Mouse (Mus musculus) adrenal gland, adult 18-20 months (tissue): ENCODE measurements around the gene Gm9833. TPM values are rescaled to one million over a fixed set of nuclear protein-coding genes. Genes with fewer than 3 reads are reported as not detected.
"Not testable (repeated sequence)": the region's sequence is repeated elsewhere in the genome, so short reads cannot be mapped to it uniquely, and the experiment has no call there.

ENCODE experiments used
- DNase-seq, 2 experiments: peaks; one replicate each; pipeline ENCODE4 v3.0.0; 2021 to 2022; ENCODE audit warnings: low spot score in 2 of 2
- long read RNA-seq, 2 experiments: library from polyadenylated mRNA; stranded (forward); transcript quantifications; one replicate each; pipeline ENCODE4 v2.0.0; 2021
- total RNA-seq, 2 experiments: library from RNA; stranded (reverse); gene quantifications; 1 replicate in 1 of 2; 2 replicates in 1 of 2; pipeline ENCODE4 v1.2.3; 2021

Gene Gm9833
- 1 to 10 TPM; 3.0 to 3.8 TPM for total RNA-seq
- long read RNA-seq, experiment 1, result 0 reads
- long read RNA-seq, experiment 2, result 0 reads

DNA sequence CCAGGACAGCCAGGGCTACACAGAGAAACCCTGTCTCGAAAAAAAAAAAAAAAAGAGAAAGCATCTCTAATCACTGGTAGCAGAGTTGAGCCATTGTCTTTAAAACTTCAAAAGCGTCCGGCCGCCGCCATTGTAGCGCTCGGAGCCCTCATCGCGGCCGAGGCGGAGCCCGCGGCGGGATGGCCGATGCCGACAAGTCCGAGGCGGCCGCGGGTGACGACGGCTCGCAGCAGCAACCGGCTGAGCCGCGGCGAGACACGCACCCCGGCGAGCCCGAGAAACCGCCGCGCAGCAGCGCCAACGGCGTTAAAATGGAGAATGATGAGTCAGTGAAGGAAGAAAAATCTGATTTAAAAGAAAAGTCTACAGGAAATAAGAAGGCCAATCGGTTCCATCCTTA is at the start of gene Gm9833:
TSS of gene Gm9833 (plus strand) at position 117 of the 400 bp plus-strand sequence.
- not testable (repeated sequence) for DNase-seq

DNA sequence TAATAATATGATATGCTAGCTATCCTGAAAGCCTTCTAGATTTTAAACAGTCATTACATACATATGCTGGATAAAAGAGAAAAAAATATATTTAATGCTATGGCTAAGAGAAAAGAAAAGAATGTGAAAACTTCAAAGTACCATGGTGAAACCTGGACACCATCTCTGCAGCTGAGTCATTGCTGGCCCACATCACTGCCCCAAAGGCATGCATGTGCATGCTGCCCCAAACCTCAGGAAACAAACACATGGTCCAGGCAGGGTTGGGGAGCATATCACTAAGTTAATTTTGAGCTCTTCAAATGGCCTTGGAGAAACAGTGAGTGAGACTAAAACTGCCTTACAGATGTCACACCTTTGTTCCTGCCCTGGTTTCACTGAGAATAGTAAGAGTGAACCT is 17.8 kb upstream of the Gm9833 start:
- no peak for DNase-seq

DNA sequence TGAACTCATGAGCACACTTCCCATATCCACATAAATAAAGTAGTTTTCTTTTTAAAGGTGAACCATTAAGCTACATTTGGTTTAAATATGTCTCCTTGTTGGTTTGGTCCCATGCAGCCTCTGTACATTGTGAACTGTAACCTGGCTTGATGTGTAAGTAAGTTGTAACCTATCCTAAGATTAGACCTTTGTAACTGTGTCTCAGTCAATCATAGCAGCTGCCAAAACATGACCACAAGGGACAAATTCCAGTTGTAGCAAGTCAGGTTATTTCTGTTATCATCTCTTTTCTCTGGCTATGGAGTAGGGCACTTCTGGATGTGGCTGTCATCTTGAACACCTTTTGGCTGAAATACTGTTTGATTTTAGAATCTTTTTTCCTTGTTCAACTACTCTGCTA is 12.1 kb upstream of the Gm9833 start:
- DNase-seq, result no peak

DNA sequence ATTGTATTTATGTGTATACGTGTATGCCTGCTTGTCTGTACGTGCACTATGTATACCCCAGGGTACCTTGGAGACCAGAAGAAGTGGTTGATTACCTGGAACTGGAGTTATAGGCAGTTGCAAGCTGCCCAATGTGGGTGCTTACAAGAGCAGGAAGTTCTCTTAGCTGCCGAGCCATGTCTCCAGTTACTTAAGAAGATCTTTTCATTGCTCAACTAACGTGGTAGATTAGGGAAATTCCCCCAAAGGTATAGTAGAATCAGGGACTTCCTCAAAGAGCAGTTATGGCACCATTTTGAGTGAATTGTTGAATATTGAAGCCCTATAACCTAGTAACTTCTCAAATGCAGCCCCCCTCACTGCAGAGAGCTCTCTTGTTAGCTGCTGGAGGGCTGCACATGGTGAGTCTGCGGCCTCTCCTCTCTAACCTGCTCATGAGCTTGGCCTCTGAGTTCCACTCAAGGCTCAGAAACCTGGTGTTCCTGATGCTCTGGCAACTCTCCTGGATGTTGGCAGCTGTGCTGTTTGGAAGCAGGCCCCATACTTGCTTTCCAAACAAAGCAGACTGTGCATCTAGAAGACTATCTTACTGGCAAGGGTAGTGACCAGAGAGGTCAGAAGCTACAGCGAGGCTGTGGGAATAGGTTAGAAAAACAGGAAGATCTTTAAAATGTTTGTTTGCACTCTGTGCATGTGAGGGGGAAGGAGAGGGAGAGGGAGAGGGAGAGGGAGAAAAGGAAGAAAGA is 10.6 kb upstream of the Gm9833 start:
- DNase-seq, result no peak

DNA sequence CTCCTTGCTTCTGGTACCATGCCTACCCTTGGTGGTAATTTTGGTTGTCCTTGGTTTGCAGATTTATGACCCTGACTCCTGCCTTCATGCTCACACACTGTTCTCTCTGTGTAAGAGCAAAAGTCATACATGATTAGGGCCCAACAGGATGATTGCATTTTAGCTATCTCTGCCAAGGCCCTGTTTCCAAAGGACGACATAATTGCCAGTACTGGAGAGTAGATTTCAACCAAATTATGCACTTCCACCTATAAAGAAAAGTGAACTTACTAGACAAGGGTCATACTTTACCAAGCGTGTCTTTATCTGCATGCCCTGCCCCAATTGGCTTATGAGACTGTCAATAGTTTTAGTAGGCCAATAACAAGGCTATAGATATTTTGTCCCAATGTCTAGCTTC is 9.8 kb upstream of the Gm9833 start:
- DNase-seq, result no peak

DNA sequence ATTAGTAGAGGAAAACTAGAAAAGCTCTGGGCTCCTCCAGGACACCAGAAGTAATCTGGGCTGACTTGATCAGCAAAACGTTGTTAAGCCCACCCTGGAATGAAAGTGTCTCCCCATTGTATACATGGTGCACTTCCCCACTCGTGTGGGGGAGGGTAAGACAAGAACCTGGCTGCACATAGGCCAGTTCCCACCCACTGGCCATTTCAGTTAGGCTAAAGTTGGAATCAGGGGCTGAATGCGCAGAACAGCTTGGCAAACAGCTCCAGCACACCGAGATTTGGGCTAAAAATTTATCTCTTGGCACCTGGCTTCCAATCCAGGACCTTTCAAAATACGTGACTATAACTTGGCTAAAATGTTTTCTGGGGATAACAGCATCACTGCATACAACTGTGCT is 6.6 kb upstream of the Gm9833 start:
- DNase-seq, result no peak

DNA sequence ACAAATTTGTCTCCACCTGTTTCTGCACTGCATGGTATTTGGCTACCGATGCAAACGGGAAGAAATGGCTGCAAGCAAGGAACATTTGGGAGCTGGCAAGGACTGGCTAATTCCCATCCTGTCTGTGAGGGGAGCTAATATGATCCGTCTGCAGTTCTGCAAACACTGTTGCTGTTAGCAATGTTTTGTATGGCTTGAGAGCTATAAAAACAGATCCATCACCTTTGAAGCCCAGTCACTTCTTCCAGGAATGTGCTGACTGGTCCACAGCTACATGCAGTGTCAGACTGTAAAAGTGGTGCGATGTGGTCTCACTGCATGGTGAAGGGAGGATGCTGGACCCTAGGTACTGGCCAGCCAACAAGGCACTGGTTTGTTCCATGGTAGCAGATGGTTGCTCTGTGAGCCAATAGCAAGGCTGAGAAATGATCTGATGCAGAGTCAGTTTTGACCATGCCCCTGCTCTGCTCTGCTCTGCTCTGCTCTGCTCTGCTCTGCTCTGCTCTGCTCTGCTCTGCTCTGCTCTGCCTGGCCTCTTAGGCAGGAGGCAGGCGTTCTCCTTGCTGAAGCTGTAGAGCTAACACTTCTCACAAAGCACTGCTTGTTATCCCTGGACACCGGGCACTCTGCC is 5.9 kb upstream of the Gm9833 start:
- DNase-seq, result no peak

DNA sequence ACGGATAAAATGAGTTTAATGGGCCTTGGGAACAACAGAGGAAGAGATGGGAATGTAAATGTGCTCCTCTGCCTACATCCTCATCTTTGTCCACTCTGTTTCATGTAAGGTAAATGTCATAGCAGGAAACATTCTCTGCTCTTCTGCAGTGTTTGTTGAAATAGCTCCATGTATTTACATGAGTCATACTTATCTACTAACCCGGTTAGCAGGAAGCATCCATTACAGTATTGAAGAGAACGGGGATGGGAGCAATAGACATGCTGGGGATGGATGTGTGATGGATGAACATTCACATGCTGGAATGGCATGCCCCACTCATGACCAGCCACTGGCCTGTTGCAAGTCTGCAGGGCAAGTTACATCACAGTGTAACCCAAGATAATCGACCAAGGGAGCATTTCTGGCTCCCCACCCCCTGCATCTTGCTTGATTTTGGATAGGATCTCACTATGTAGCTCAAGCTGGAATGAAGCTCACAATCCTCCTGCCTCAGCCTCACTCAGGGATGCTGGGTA is 5.3 kb upstream of the Gm9833 start:
- DNase-seq, result no peak

DNA sequence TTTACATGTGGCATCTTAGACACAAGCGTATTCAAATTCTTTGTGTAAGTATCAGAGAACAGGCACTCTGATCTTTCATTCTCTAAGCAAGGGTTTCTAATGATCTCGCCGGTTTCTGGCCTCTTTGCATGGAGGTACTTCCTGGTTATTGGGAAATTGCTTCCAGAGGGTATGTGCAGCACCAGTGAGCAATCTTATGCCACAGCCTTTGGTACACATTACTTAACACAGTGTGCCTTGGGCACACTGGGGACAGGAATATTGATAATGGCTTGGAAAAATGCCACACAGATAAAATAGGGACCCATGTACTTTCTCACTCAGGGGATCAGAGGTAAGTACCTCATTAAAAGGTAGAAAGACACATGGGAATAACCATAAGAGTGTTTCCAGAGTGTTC is 3.8 kb upstream of the Gm9833 start:
- DNase-seq, result no peak

DNA sequence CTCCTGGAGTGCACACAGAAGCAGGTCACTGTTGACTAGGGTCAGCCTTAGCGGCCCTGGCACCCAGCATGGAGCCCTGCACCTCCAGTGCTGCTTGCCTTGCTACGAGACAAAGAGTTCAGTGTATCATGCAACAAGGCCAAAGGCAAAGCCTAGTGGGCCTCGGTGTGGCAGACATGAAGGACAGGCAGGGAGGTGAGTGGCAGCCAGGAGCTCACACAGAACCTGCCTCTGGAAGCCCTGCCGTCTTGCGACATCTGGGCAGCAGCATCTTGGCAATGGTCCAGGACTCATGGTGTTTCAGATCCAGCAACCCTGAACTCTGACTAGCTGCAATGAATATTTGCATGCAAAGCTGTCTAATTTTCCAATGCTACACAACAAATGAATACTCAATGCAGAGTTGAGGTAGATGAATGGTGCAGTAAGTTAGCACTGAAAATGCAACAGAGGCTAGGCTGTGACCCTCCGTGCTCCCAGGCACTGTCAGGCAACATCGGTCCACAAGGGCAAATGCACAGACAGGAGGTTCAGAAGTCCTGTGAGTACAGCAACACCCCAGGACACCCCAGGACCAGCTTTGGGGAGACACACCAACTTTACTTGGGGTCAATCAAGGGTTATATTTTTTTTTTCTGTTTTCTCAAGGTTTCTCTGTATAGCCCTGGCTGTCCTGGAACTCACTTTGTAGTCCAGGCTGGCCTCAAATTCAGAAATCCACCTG is 2.4 kb upstream of the Gm9833 start:
- DNase-seq, result peak; percentile 31 to 47

DNA sequence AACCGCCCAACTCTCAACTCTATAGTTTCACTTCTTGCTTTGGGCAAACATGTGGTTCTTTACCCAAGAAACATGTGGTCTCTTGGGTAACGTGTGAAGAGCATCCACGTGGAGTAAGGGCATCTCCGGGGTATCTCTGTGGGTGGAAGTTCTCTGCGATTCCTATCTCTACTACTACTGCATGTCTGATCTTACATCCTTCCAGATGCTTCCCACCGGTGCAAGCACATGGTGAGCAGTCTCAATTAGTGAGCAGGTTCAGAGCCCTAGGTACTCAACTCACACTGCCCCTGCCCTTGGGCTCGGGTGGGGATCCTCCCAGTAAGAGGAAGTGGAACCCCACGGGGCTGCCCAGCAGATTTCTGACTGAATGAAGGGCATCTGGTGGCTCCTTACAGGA is 399 bp upstream of the Gm9833 start:
- DNase-seq, result no peak

DNA sequence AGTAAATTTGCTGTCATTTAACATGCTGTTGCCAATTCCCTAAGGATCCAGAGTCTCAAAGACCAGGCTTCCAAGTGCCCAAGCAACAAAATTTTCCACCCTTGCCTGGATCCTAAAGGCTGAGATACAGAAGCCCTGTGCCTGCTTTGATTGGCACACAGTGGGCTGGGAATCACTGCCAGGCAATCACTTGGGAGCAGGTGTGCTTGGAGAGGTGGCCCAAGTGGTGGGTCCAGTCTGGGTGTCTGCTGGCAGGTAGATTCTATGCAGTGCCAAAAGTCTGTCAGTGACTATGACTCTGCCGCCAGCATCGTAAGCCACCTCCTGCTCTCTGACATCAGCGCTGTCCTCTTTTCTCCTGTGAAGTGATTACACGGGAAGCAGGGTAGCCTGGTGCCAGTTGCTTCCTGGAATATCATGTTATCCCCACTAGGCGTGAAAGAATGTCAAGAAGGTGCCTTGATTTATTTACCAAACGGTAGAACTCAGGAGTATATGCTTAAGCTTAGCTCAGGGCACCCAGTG is 3.8 kb downstream of the Gm9833 start:
- DNase-seq, result no peak

DNA sequence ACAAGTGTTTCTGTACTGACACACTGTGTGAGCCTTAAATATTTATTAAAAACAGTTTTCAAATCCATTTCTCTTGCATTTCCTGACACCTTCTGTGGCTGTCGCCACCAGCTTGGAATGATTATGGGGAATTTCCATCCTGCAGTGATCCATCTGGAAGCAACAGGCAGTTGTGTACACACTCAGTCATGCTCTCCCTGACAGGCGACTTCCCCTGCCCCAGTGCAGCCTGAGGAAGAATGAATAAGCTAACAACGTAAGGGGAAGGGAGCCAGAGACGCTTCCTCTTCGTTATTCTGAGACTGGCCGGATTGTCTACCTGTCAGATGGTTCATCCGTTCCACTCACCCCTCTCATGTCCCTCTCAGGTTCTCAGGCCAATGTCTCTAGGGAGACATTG is 4.6 kb downstream of the Gm9833 start:
- no peak for DNase-seq

DNA sequence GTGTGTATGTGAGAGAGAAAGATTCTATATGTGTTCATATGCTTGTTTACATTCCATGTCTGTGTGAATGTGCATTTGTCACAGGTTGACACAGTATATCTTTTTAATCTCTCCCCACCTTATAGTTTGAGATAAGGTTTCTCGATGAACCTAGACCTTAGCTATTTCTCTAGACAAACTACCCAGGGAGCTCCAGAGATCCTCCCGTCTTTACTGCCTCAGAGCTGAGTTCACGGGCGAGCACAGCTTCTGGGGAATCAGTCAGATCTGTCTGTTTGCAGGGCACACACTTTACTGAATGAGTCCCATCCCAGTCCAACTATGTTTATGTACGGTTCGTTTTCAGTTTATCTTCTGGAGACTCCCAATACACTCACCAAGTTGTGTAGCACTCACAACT is 5.0 kb downstream of the Gm9833 start:
- no peak for DNase-seq

DNA sequence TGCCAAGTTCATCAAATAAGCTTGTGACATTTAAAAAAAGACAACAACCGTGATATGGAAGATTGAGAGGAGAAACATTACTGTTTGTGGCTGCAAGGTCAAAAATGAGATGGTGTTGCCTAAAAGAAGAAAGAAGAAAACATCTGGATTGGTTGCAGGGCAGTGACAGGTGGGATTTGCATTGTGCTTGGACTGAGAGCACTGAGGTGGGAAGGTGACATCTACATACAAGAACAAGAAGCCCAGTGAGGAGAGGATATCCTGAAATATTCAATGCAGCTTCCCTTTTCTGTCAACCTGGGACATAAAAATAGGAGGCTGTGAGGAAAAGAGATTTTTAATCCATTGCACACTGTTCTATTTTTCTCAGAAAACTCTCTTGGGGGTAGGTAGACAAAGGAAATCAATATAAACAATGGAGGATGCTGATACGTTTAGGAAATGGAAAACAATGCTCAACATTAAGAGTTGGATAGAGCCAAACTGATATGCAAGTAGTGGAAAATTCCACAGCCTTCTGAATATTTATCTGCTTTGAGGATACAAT is 7.2 kb downstream of the Gm9833 start:
- no peak for DNase-seq

DNA sequence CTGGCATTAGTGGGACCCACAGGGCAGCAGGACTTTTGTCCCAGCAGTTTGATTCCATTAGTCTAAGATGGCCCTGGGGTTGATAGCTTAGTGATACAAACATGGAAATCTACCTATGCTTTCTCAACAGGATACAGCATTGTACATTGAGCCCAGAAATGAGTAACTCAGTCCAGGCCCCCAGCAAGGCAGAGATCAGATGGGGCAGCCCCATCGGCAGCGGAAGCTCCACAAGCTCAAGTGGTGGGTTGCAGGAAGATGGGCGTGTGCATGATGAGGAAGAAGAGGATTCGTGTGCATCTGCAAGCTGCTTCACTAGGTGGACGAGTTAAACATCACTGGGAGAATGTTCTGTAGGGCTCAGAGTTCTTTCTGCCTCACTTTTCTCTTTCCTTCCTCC is 11.8 kb downstream of the Gm9833 start:
- DNase-seq, result no peak

DNA sequence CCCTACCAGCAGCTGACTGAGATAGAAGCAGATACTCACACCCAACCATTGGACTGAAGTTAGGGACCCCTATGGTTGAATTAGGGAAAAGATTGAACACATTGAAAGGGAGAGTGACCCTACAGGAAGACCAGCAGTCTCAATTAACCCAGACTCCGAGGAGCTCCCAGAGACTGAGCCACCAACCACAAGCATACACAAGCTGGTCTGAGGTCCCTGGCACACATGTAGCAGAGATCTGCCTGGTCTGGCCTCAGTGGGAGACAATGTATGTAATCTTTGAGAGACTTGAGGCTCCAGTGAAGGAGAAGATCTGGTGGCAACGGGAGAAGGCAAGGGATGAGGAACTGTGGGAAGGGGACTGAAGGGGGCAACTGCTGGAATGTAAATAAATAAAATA is 23.7 kb downstream of the Gm9833 start:
- no peak for DNase-seq

DNA sequence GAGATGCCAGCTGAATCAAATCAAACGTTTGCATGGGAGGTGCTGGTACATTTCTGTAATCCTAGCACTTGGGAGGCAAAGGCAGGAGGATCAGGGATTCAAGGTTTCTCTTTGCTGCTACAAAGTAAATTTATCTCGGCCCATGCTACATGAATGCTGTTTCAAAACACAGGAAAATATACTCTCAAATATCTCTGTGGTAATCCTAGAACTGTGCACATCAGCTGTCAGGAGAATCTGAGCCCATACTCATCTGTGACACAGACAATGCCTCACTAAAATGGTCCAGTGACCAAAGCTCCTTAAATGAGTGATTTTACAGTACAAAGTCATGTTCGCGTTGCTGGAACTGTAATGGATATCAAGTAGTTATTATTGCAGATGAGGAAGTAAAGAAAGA is 24.3 kb downstream of the Gm9833 start:
- DNase-seq, result no peak

DNA sequence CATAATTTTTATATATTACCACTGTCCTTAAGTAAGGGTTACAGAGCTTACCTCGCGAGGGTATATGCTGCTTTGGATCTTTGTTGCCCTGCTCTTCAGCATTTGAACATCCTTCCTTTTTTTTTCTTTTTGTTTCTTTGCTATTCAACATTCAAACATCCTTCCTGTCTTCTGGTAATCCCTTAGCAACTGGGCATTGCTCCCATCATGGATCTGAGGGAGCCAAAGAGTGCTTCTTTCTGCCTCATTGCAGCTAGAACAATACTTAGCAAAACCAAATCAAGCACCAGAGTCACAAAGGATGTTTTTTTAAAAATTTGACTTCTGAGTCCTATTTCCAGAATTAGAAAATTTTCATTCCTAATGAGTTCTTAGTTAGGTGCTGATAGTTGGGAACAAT is 24.8 kb downstream of the Gm9833 start:
- DNase-seq, result no peak

DNA sequence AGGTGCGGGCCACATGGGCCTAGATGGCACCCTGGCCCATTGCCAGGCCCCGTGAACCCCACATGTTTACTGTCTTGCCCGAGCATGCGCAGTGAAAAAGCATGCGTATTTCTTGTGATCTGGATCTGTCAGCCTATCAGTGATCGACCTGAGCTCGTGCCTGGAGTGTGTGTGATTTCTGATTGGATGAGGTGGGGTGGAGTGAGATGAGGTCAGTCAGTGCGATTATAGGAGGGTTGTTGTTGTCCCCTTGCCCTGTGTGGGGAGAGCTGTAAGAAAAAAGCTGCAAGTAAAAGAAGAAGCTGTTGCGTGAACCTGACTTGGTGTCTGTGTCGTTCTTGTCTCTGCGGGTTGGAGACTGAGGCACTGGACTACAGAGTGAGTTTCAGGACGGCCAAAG is 28.6 kb downstream of the Gm9833 start:
- DNase-seq, result no peak

DNA sequence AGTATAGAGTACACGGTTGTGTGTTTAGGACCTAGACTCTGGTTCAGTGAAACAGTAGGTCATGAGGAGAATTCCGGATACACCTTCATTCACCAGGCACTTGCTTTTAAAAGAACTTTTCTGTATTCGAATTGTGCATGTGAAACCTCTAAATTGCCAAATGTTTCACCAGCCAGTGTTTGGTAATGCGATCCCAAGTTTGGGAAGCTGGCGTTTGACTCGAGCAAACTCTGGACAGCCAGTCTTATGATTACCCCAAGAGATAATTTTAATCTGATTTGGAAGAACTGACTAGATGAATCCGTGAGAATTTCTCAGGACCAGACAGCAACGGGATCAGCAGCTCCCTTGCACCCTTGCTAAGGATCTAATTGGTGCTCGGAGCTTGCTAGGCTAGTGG is 33.3 kb downstream of the Gm9833 start:
- DNase-seq, result no peak
